Mouse (Mus musculus): ENCODE data around the gene Atrip.

- TF ChIP-seq CTCF (IDR thresholded peaks at IDR 0.05; ENCODE audit: borderline replicate concordance, insufficient read depth, low read length), result no peak
- no peak for TF ChIP-seq POLR2A (IDR thresholded peaks at IDR 0.05; ENCODE audit: low read depth, low read length)
Measured at GRCm38 (mm10) chr9:109022866-109023685, 50.8 kb downstream of the Atrip start.

All from embryonic fibroblast, embryonic 13.5 days (primary cell).